Mouse (Mus musculus): ENCODE results near the gene Nthl1. TPM values are rescaled to one million over a fixed set of nuclear protein-coding genes. Genes with fewer than 3 reads are reported as not detected.
A peak's percentile ranks its signal among the peaks of the same experiment; 100 is the strongest.

Gene Nthl1
- total RNA-seq (2021), result 1 to 10 TPM; 2.3 TPM
- long read RNA-seq, experiment 1, partial matches to known transcripts, result 0 of 5 reads
- long read RNA-seq, experiment 1, other reads (novel, unspliced or antisense), result 0 of 5 reads
- long read RNA-seq, experiment 2, partial matches to known transcripts, result 1 of 5 reads
- long read RNA-seq, experiment 2, other reads (novel, unspliced or antisense), result 0 of 5 reads

GRCm38 (mm10) chr17:24632167-24632812 lies at the start of gene Nthl1, which contains the start of gene Tsc2:
Gene Nthl1, plus strand, starts transcription at chr17:24632680.
Gene Tsc2, minus strand, starts transcription at chr17:24632630.
- DNase-seq, result peak; percentile 73 to 77
- intact Hi-C loops (cut with DNase I), result no loop called here

DNA sequence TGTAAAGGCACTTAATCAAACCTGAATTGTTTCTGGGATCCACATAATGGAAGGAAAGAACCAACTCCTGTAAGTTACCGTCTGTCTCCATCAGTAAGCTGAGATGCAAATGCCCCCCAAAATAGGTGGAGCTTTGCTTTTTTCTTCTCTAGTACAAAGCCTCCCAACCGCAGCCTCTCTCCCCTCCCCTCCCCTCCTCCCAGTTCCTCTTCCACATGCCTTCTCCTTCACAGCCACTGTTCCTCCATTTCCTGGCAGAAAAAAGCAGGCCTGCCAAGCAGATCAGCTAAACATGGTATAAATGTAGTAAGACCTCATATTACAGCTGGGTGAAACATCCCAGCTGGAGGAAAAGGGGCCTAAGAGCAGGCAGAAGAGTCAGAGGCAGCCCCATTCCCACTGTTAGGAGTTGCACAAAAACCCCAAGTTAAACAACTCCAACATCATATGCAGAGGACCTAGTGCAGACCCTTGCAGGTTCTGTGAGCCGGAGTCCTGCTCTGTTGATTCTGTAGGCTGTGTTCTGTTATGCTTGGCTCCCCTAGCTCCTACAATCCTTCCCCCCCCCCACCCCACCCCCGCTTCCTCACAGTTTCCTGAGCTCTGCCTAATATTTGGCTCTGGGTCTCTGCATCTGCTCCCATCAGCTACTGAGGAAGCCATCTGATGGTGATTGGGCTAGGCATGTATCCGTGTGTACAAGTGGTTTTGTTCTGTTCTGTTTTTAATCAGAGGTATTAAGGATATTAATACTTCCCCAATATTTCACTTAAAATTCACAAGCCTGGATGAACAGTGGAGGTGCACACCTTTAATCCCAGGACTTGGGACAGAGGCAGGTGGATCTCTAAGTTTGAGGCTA lies 48.6 kb upstream of the Nthl1 start:
- no peak for DNase-seq
- intact Hi-C loops (cut with DNase I), result loop anchor here (5.0 kb wide), 1 partner anchor 38 kb away; no protein-coding TSS in a partner anchor

- no peak for DNase-seq
- intact Hi-C loops (cut with DNase I), result loop anchor here (5.0 kb wide), 1 partner anchor 38 kb away; no protein-coding TSS in a partner anchor
These were observed 48.0 kb upstream of the Nthl1 start for GRCm38 (mm10) chr17:24584520-24584919.

GRCm38 (mm10) chr17:24586532-24586931 lies 45.9 kb upstream of the Nthl1 start:
- no peak for DNase-seq
- intact Hi-C loops (cut with DNase I), result no loop called here

DNA sequence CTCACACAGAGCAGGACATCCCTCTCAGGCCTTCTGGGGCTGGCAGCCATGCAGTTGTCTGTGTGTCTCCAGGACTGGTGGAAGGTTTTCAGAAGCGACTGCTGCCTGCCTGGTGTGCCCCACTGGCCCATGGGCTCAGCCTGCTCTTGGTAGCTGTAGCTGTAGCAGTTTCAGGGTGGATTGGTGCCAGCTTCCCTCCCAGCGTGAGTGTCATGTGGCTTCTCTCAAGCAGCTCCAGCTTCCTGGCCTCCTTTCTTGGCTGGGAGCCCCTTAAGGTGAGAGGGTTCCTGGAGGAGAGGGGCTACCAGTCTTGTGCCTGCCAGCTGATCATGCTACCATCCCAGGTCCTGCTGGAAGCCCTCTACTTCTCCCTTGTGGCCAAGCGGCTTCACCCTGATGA lies 41.5 kb upstream of the Nthl1 start:
- no peak for DNase-seq
- intact Hi-C loops (cut with DNase I), result no loop called here

- intact Hi-C loops (cut with DNase I), result no loop called here
- no peak for DNase-seq
These were observed 40.8 kb upstream of the Nthl1 start for GRCm38 (mm10) chr17:24591695-24592094.

DNA sequence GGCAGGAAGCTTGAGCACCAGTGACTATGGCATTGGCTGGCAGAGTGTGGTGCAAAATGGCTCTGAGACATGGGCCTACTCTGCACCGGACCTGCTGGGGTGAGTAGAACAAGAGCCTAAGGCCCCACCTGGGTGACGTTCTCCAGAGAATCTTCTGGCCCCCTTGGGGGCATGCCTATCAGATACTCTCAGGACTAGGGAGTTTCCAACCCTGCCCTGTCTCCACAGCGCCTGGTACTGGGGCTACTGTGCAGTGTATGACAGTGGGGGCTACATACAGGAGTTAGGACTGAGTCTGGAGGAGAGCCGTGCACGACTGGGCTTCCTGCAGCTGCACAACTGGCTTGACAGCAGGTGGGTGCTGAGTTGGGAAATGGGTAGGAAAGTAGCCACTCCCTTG lies 39.2 kb upstream of the Nthl1 start:
- DNase-seq, result no peak
- intact Hi-C loops (cut with DNase I), result no loop called here

- intact Hi-C loops (cut with DNase I), result no loop called here
- no peak for DNase-seq
These were observed 38.2 kb upstream of the Nthl1 start for GRCm38 (mm10) chr17:24593992-24594890.

DNA sequence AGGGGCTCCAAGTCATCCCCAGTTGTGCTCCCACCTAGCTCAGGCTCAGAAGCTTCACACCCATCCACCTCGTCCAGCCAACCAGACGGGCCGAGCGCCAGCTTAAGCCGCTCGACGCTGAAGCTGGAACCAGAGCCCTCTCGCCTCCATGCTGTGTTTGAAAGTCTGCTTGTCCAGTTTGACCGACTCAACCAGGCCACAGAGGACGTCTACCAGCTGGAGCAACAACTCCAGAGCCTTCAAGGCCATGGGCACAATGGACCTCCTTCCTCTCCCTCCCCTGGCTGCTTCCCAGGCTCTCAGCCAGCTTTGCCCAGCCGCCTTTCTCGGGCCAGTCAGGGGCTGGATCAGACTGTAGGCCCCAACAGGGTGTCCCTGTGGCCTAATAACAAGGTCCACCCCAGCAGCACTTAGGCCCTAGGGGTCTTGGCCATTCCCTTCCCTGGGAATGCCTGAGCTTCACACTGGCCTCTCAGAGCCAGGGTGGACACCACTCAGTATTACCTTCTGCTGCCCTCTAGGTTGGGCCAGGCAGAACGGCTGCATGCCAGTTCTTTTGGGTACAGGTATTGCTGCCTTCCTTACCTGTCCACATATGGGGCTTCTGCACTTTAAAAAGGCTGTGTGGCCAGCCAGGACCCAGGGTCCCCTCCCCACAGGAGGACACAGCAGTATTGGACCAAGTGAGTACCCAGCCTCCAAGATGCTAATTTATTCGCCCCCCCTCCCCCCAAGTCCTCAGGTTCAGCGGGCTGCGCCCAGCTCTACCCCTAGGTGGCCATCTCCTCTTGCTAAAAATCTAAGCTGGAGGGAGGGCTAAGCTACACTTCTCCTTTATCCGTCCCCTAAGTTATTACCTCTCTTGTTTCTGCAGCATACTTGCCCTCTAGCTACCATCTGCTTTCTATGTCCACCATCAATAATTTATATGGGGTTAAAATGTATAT lies 37.1 kb upstream of the Nthl1 start:
- intact Hi-C loops (cut with DNase I), result no loop called here
- DNase-seq, result no peak

DNA sequence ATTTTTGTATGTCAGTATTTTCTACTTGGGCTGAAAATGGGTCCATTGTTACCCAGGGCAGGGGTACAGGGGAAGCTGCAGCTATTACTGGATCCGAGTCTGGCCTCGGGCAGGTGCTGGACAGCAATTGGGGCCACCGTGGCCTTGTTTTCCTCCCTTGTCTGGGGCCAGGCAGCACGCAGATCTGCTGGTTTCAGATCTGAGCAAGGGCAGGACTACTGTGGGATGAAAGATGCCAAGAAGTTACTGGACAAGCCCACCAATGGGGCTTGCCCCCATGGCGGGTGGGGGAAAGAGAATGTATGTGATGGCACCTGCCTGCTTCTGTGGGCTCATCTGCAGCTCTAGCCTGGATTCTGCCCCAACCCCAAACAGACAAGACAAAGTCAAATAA lies 36.4 kb upstream of the Nthl1 start:
- intact Hi-C loops (cut with DNase I), result no loop called here

DNA sequence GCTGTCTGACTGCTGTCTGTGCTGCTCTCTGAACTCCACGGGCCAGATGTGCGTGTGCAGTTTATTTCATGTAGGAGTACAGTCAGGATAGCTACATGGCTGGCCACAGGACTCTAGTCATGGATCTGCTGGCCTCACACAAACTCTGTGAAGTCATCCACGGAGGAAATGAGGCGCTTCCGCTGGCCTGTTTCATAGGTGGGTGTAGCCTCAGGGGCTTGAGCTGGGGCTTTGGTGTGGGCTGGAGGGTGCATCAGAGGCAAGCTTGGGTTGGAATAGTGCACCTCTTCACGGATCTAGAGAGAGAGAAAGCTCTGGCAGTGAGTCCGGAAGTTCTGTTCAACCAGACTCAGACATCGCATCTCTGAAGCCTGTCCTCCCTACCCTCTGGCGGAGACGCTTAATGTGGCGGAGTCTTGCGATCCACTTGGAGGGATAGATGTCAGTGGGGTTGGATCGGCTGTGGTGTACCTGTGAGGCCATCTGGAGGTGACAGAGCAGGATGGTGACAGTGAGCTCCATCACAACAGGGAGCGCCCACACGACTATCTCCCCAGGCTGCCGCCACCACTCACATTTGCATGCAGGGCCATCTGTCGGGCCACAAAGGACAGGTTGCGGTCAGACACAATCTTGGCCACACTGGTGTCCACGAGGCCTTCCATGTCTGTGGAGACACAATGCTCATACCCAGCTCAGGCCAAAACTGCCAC lies 35.9 kb upstream of the Nthl1 start:
- DNase-seq, result no peak
- intact Hi-C loops (cut with DNase I), result no loop called here

More for the DNA sequence above, 36.4 kb upstream of the Nthl1 start:
- no peak for DNase-seq

- intact Hi-C loops (cut with DNase I), result no loop called here
- DNase-seq, result no peak
These were observed 34.5 kb upstream of the Nthl1 start for GRCm38 (mm10) chr17:24597989-24598388.

GRCm38 (mm10) chr17:24600502-24600901 lies 32.0 kb upstream of the Nthl1 start:
- intact Hi-C loops (cut with DNase I), result no loop called here

DNA sequence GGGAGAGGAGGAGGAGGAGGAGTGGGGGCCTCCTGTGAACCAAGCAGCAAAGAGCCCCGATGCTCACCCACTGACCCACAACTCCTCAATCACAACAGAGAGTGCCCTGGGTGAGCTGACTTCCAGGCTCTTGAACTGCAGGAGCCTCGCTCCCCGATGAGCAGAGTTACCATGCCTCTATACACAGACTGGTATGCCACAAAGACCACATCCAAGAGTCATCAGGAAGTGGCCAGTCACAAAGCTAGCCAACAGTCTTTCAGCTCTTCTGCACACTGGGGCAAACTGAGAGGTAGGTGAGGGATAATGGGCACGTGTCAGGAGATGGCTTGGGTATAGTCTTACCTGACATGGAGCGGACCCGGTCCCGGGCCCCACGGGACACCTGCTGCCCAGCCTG lies 28.5 kb upstream of the Nthl1 start:
- no peak for DNase-seq
- intact Hi-C loops (cut with DNase I), result no loop called here

More at GRCm38 (mm10) chr17:24600502-24600901, 32.0 kb upstream of the Nthl1 start:
- no peak for DNase-seq

GRCm38 (mm10) chr17:24604557-24604956 lies 27.9 kb upstream of the Nthl1 start:
- DNase-seq, result no peak
- intact Hi-C loops (cut with DNase I), result no loop called here

DNA sequence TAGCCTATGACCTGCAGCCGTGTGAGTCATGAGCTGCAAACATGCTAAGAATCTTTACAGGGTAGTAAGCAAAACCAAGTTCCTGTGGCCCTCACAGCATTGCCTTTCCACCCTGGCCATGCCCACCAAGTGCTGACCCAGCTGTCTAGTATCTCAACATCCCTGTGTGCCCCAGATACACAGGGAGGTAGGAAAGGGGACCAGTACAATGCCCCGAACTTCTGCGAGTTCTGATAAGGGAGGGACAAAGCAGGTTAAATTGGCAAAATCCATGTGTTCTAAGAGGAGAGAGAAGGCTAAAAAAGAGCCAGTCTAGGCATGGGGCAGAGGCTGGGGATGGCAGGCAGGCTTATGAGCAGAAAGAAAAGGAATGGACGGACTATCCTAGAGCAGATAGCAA lies 24.1 kb upstream of the Nthl1 start:
- DNase-seq, result no peak
- intact Hi-C loops (cut with DNase I), result no loop called here

- no peak for DNase-seq
- intact Hi-C loops (cut with DNase I), result no loop called here
These were observed 23.6 kb upstream of the Nthl1 start for GRCm38 (mm10) chr17:24608874-24609273.

DNA sequence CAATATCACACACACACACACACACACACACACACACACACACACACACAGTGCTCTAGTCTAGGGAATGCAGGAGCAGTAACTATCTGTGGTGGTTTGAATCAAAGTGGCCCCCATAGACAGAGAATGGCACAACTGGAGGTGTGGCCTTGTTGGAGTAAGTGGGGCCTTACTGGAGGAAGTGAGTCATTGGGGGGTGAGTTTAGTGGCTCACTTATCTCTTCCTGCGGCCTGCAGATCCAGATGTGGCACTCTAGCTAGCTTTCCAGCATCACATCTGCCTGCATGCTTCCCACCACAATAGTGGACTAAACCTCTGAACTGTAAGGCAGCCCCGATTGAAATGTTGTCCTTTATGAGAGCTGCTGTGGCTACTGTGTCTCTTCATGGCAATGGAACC lies 21.8 kb upstream of the Nthl1 start:
- intact Hi-C loops (cut with DNase I), result no loop called here
- DNase-seq, result no peak

Data from gastrocnemius, postnatal 36 days (tissue).